Mouse (Mus musculus) small intestine, adult 2 months (tissue): ENCODE measurements around the gene Mybph.

Source experiments
- CTCF ChIP-seq: fragments of 200-500 bp; IDR thresholded peaks from 2 replicates; pipeline ENCODE4 v1.5.1; 2012; ENCODE audit warnings: low read depth, mild to moderate bottlenecking, control low read depth, inconsistent platforms, low read length, moderate library complexity, mixed read lengths; ENCODE audit not compliant: insufficient replicate concordance, insufficient read length; ENCODE audit errors: extremely low read depth
- POLR2A ChIP-seq: fragments of 200-500 bp; IDR thresholded peaks from 2 replicates; pipeline ENCODE4 v1.6.1; 2012; ENCODE audit warnings: low read depth, mild to moderate bottlenecking, control low read depth, inconsistent platforms, low read length, moderate library complexity

DNA sequence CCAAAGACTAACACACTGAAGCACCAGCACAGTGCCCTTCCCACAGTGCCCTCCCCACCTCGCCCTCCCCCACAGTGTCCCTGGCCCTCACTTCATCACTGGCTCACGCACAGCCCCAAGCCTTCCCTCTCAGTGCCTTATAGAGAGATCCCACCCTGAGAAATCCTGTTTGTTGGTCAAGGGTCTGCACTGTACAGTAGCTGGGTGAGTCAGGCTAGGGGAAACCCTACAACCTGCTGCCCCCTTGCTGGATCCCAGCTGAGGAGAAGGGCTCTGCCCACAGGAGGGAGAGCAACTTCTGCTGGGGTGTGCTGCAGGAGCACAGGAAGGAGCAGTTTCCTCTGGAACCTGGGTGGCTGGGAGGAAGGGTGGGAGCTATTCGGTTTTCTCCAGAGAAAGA is 42.9 kb downstream of the Mybph start:
- TF ChIP-seq CTCF (no peak), POLR2A (no peak)
